Mouse (Mus musculus): Measurements from ENCODE around the gene Ift80. TPM values are rescaled to one million over a fixed set of nuclear protein-coding genes. Genes with fewer than 3 reads are reported as not detected.

Gene Ift80
- polyA plus RNA-seq (2016; fragmentation: Nextera tagmentation; extraction: Ambion mirVana), result 6.8 and 7.1 TPM in 2 replicates

GRCm38 (mm10) chr3:69004437-69005337 lies at the start of gene Ift80, which contains the start of gene Smc4:
Gene Ift80, minus strand, starts transcription at chr3:69004570.
Gene Smc4, plus strand, starts transcription at chr3:69004738.
- H3K4me2 ChIP-seq, result peak within 1 kb of the TSS; percentile 79
- H3K36me3 ChIP-seq, result peaks cover 40% of the 10 kb centered on the region
- H3K27ac ChIP-seq, result peak within 1 kb of the TSS; percentile 98
- under 1% methylated on average over 65 of the region's 76 CpGs for WGBS (ENCODE audit: insufficient replicate concordance)
- H3K4me1 ChIP-seq, result peaks cover 26% of the 10 kb centered on the region
- H3K9ac ChIP-seq, result peak within 1 kb of the TSS; percentile 99
- peak; percentile 89 for ATAC-seq
- no peaks in the 10 kb centered on the region for H3K9me3 ChIP-seq (replicated peaks)
- no peaks in the 10 kb centered on the region for H3K27me3 ChIP-seq (replicated peaks)
- H3K4me3 ChIP-seq, result peak within 1 kb of the TSS; percentile 100

GRCm38 (mm10) chr3:69051894-69052293 lies 47.5 kb upstream of the Ift80 start:
- WGBS (ENCODE audit: insufficient replicate concordance), result 83% methylated on average over 11 of the region's 11 CpGs
- ATAC-seq, result no peak
- Histone ChIP-seq H3K27ac (no peak overlapping the region), H3K36me3 (no peaks in the 10 kb centered on the region), H3K27me3 (replicated peaks) (no peaks in the 10 kb centered on the region), H3K9ac (no peak overlapping the region), H3K9me3 (replicated peaks) (no peaks in the 10 kb centered on the region), H3K4me2 (no peak overlapping the region), H3K4me3 (no peak overlapping the region), H3K4me1 (peaks cover 73% of the 10 kb centered on the region)

GRCm38 (mm10) chr3:69049011-69049410 lies 44.6 kb upstream of the Ift80 start:
- 83% methylated on average over 6 of the region's 6 CpGs for WGBS (ENCODE audit: insufficient replicate concordance)
- no peak for ATAC-seq
- Histone ChIP-seq H3K9me3 (replicated peaks) (no peaks in the 10 kb centered on the region), H3K9ac (no peak overlapping the region), H3K4me2 (no peak overlapping the region), H3K27me3 (replicated peaks) (no peaks in the 10 kb centered on the region), H3K4me1 (peaks cover 64% of the 10 kb centered on the region), H3K4me3 (no peak overlapping the region), H3K27ac (no peak overlapping the region), H3K36me3 (no peaks in the 10 kb centered on the region)

- H3K9me3 ChIP-seq (replicated peaks), result no peaks in the 10 kb centered on the region
- peaks cover 6% of the 10 kb centered on the region for H3K36me3 ChIP-seq
- peaks cover 54% of the 10 kb centered on the region for H3K4me1 ChIP-seq
- no peak overlapping the region for H3K4me2 ChIP-seq
- H3K27me3 ChIP-seq (replicated peaks), result no peaks in the 10 kb centered on the region
- ATAC-seq, result no peak
- 77% methylated on average over 4 of the region's 4 CpGs for WGBS (ENCODE audit: insufficient replicate concordance)
- no peak overlapping the region for H3K4me3 ChIP-seq
- H3K27ac ChIP-seq, result peak overlapping the region; percentile 1; the same call in 1 of the 2 replicates
- H3K9ac ChIP-seq, result no peak overlapping the region
Measured at GRCm38 (mm10) chr3:69047684-69048083, 43.3 kb upstream of the Ift80 start.

- Histone ChIP-seq H3K36me3 (peaks cover 14% of the 10 kb centered on the region), H3K27me3 (replicated peaks) (no peaks in the 10 kb centered on the region), H3K9me3 (replicated peaks) (no peaks in the 10 kb centered on the region), H3K4me3 (no peak overlapping the region), H3K4me1 (peaks cover 48% of the 10 kb centered on the region), H3K4me2 (peak overlapping the region; percentile 88), H3K27ac (peak overlapping the region; percentile 79), H3K9ac (peak overlapping the region; percentile 99)
- WGBS (ENCODE audit: insufficient replicate concordance), result 17% methylated on average over 4 of the region's 4 CpGs
- no peak for ATAC-seq
Measured at GRCm38 (mm10) chr3:69046509-69046908, 42.1 kb upstream of the Ift80 start.

GRCm38 (mm10) chr3:69045750-69046149 lies 41.4 kb upstream of the Ift80 start:
- Histone ChIP-seq H3K4me3 (peak overlapping the region; percentile 96), H3K36me3 (peaks cover 22% of the 10 kb centered on the region), H3K9ac (peak overlapping the region; percentile 99), H3K4me2 (peak overlapping the region; percentile 88), H3K27ac (peak overlapping the region; percentile 98), H3K9me3 (replicated peaks) (no peaks in the 10 kb centered on the region), H3K4me1 (peaks cover 52% of the 10 kb centered on the region), H3K27me3 (replicated peaks) (no peaks in the 10 kb centered on the region)
- ATAC-seq, result no peak
- 18% methylated on average over 13 of the region's 13 CpGs for WGBS (ENCODE audit: insufficient replicate concordance)

- no peaks in the 10 kb centered on the region for H3K27me3 ChIP-seq (replicated peaks)
- H3K9ac ChIP-seq, result peak overlapping the region; percentile 99
- no peaks in the 10 kb centered on the region for H3K9me3 ChIP-seq (replicated peaks)
- H3K4me2 ChIP-seq, result peak overlapping the region; percentile 88
- 0 out of 2 replicates have a peak, but pooled peaks have one; percentile 3 for ATAC-seq
- 4% methylated on average over 9 of the region's 9 CpGs for WGBS (ENCODE audit: insufficient replicate concordance)
- peaks cover 55% of the 10 kb centered on the region for H3K4me1 ChIP-seq
- peak overlapping the region; percentile 96 for H3K4me3 ChIP-seq
- peak overlapping the region; percentile 98 for H3K27ac ChIP-seq
- H3K36me3 ChIP-seq, result peaks cover 26% of the 10 kb centered on the region
Measured at GRCm38 (mm10) chr3:69045400-69045703, 41.0 kb upstream of the Ift80 start.

- H3K27me3 ChIP-seq (replicated peaks), result no peaks in the 10 kb centered on the region
- H3K27ac ChIP-seq, result peak within 1 kb of the TSS; percentile 98
- H3K4me1 ChIP-seq, result peaks cover 53% of the 10 kb centered on the region
- peak within 1 kb of the TSS; percentile 96 for H3K4me3 ChIP-seq
- peaks cover 31% of the 10 kb centered on the region for H3K36me3 ChIP-seq
- H3K9ac ChIP-seq, result peak within 1 kb of the TSS; percentile 99
- peak; percentile 91 for ATAC-seq
- WGBS (ENCODE audit: insufficient replicate concordance), result under 1% methylated on average over 74 of the region's 80 CpGs
- peak within 1 kb of the TSS; percentile 88 for H3K4me2 ChIP-seq
- no peaks in the 10 kb centered on the region for H3K9me3 ChIP-seq (replicated peaks)
Measured at GRCm38 (mm10) chr3:69044645-69045399, 40.5 kb upstream of the Ift80 start, which contains the start of gene Trim59. Gene Trim59, minus strand, starts transcription at chr3:69044755.

GRCm38 (mm10) chr3:69044167-69044591 lies 39.8 kb upstream of the Ift80 start:
- peak overlapping the region; percentile 88 for H3K4me2 ChIP-seq
- peak overlapping the region; percentile 98 for H3K27ac ChIP-seq
- H3K4me3 ChIP-seq, result peak overlapping the region; percentile 96
- H3K36me3 ChIP-seq, result peaks cover 37% of the 10 kb centered on the region
- peak overlapping the region; percentile 99 for H3K9ac ChIP-seq
- H3K4me1 ChIP-seq, result peaks cover 53% of the 10 kb centered on the region
- under 1% methylated on average over 42 of the region's 42 CpGs for WGBS (ENCODE audit: insufficient replicate concordance)
- ATAC-seq, result peak; percentile 64
- H3K27me3 ChIP-seq (replicated peaks), result no peaks in the 10 kb centered on the region
- H3K9me3 ChIP-seq (replicated peaks), result no peaks in the 10 kb centered on the region

- Histone ChIP-seq H3K4me1 (peaks cover 43% of the 10 kb centered on the region), H3K4me2 (peak overlapping the region; percentile 75), H3K9me3 (replicated peaks) (no peaks in the 10 kb centered on the region), H3K36me3 (peaks cover 59% of the 10 kb centered on the region), H3K4me3 (peak overlapping the region; percentile 62), H3K27ac (no peak overlapping the region; the same call in 1 of the 2 replicates), H3K9ac (peak overlapping the region; percentile 70), H3K27me3 (replicated peaks) (no peaks in the 10 kb centered on the region)
- no peak for ATAC-seq
- WGBS (ENCODE audit: insufficient replicate concordance), result 57% methylated on average over 5 of the region's 5 CpGs
Measured at GRCm38 (mm10) chr3:69041298-69041697, 36.9 kb upstream of the Ift80 start.

GRCm38 (mm10) chr3:69040105-69040504 lies 35.7 kb upstream of the Ift80 start:
- 91% methylated on average over 2 of the region's 2 CpGs for WGBS (ENCODE audit: insufficient replicate concordance)
- Histone ChIP-seq H3K4me3 (peak overlapping the region; percentile 62), H3K27me3 (replicated peaks) (no peaks in the 10 kb centered on the region), H3K4me2 (peak overlapping the region; percentile 75), H3K4me1 (peaks cover 32% of the 10 kb centered on the region), H3K27ac (peak overlapping the region; percentile 70), H3K36me3 (peaks cover 71% of the 10 kb centered on the region), H3K9me3 (replicated peaks) (no peaks in the 10 kb centered on the region), H3K9ac (peak overlapping the region; percentile 70)
- no peak for ATAC-seq
